Mouse (Mus musculus) layer of hippocampus, adult 9-10 months (tissue): ENCODE data around the gene Hhatl.

Source experiments
- DNase-seq: peaks from one replicate; pipeline ENCODE4 v3.0.0; 2022; ENCODE audit warnings: low spot score

The Hhatl gene

DNA sequence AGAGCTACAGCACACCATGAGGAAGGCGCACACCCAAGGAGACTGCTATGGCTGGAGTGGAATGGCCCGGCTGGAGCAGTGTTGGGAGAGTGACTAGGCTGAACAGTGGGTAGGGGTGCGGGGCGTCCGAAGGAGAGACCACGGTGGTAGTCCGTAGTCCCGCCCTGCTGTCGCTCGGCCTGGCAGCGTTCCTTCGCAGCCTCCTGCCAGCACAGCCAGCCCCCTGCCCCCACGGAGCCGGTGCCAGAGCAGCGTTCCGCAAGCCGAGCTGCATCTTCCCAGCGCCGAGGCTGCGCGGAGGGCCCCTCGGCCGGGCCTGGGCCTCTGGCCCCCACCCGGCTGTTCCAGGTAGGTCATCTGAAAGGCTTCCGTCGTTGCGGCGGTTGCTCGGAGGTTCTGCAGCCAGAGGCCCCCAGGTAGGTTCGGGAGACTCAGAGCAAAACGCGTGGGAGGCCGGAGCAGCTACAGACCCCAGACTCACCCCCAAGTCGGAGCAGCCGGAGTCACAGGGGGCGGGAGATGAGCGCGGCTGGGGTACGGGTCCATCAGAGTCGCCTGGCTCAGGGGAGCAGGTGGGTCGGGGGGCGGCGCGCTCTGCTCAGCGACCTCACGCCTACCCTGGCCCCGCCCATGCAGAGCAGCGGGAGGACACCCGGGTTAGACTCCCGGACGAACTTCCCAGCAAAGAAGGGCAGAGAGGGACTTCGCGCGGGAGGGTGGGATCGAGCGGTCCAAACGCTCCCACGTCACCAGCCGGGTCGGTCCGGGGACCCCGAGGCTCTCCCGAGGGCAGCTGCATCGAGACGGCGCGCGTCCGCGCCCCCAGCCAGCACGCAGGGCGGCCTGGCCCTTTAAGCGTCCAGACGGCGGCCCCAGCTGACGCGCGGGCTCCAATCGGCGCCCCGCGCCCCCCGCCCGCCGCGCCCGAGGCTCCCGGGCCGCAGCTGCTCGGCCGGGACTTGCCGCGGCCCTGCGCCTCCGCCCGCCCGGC is 32.9 kb downstream of the Hhatl start, which contains the start of gene Zfp651:
Zfp651 (plus strand) TSS at position 240 of the 991 bp plus-strand sequence.
- no peak for DNase-seq

DNA sequence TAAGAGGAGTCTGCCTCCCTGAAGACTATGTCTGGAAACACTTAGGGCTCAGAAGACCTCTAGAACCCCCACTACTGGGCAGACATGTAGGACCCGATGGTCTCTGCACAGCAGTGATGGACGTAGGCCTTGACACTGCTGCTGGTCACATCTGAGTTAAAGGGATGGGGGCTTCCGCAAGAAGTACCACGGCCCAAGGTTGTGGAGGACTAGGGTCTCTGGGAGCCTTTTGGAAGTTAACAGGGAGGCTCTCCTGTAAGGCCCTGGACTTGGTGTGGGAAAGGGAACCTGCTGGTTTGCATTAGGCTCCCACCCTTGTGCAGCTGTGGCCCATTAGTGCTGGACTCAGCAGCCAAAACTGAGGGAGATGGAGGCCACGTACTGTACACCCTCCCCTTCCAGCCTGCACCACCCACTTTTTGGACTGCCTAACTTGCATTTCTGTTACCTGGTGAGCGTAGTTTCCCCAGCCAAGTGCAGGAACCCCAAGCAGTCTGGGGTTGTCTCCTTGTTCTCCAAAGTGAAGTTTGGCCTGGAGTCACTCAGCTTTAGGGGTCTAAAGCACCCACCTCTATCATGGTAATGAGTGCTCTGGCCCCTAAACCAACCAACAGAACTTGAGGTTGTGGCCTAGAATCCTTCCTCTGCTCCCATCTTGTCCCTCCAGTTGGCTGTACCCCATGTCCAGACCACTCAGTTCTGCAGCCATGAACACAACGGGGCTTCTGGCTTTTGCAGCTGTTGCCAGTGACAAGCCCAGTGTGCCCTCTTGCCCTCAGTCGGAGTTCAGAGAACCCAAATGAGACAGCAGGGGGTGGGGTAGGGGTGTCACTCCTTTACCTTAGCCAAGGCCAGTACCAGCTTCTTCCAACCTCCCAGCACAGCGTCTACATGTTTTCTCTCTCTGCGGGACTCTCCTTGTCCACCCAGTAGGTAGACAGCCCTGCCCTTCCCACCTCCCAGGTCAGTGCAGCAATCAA is 34.2 kb downstream of the Hhatl start:
- no peak for DNase-seq

DNA sequence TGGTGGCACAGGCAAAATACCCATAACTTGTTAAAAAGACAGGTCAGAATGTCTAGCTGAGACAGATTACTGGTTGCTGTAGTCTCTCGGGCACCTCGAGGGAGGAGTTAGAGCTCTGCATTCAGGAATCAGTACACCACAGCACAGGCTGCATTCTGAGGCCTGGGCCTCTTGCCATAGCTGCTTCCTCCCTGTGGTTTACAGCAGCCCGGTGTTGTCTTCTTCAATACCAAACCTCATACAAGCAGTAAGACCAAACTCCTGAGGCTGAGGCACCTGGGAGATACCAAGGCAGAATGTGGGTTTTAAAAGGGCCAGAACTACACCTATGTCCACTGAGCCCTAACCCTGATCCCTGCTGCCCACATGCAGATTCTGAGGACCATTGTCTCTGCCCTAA is 34.9 kb downstream of the Hhatl start:
- no peak for DNase-seq

DNA sequence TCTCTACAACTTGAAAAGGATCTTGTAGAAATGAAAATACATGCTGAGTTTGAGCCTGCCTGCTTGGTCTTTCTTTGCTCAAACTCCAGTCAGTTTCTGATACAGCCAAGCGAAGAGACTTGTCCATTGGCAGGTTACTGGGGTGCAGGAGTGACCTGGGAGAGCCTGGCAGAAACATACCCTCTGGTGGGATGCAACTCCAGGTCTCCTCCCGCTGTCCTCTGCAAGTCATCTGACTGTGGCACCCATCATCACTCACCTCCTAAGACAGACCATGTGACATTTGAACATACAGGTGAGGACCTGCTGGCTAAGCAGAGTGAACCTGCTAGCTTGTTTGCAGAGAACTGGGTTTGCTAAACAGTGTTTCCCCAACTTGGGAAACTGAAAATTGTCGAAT is 35.5 kb downstream of the Hhatl start:
- DNase-seq, result no peak

DNA sequence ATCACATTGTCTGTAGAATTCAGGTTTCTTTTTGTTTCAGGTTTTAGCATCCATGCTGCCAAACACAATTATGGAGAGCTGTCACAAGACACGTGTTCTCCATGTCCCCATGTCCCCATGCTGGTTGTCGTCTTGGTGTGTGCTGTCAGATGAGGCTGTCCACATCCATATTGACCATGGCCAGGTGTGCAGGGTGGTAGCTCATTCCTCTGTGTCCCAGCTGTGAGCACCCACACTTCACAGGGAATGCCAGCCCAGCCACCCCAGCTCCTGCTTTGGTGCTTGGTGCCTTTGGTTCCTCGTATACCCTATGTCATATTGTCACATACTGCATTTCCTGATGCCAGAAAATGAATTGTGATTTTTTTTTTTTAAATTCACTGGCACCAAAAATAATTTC is 37.7 kb downstream of the Hhatl start:
- DNase-seq, result no peak

DNA sequence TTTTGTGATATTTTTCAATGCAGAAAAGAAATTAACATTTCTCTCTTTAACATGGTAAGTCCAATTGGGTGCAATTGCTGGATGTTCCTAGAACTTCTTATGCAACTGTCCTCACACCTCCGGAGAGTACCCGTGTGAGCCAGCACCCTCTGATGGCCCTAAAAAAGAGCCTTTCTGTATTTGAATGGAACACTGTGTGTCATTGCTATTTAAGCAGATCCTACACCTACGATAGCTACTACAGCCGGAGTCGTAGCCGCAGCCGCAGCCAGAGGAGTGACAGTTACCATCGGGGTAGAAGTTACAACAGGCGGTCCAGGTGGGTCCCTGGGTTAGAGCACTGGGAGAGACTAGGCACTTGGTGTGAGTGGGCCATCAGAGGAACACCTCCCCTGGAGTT is 39.5 kb downstream of the Hhatl start:
- no peak for DNase-seq

DNA sequence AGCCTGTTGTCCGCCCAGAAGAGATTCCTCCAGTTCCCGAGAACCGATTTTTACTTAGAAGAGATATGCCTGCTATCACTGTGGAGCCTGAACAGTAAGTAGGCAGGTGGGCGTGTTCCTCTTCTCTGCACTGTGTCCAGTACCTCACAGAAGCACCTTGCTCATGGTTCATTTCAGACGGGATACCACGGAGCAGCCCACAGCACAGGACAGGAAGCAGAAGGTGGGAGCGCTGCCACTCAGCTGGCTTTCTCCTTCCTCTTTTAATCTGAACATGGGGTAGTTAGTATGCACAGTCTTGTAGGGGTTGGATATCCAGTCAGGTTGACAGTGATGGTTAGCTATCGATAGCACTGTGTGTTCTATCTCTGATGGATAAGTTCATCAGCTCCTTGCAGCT is 48.3 kb downstream of the Hhatl start:
- DNase-seq, result no peak

DNA sequence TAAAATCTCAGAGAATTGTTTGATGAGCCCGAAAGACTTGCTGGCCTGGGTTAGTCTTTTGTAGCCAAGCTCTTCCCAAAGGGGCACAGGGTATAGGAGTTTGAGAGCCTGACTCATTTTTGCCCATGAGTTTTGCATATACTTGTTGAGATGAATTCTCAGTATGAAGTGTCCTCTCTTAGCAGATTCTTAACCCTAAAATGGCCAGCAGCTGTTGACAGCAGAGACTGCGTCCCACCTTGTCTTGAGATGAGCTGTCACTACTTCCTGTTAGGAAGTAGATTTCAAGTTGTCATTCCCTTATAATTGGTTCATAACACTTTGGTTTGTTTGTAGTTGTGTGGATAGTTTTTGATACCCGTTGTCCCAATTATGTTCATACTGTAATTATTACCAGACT is 51.1 kb downstream of the Hhatl start:
- DNase-seq, result no peak

DNA sequence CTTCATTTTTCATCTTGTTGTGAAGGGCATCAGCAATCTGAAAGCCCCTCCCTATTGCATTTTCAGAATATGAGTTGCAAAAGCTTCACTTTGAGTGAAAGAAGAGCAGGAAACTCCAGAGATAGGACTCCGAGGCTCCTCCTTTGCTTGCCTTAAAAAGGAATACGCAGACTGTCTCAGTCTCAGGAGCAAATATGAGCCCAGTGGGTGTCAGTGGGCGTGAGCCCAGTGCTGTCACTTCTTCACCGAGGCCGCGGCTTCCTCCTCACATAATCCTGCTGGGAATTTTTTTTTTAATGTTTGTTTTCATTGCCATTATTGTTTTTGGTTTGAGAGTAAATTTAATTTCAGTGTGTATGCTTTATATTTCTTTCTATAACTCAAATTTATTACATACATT is 51.8 kb downstream of the Hhatl start:
- DNase-seq, result no peak
